Mouse (Mus musculus) spleen, adult 2 months (tissue): ENCODE measurements at regions not wholly inside any gene's neighbourhood (a gene's known extent, or its start where the extent isn't known, plus 50 kb on each side); places are given as distances from the start of the nearest gene placed in this dataset.

Source experiments
- DNase-seq, 2 experiments: peaks; one replicate each; pipeline versions ENCODE4 v3.0.0 to v3.0.0-alpha.2; 2012 to 2021; ENCODE audit warnings: low spot score in 2 of 2, low read depth in 1 of 2
- H3K27ac ChIP-seq: fragments of 200-500 bp; 2 replicates; pipeline ENCODE4 v1.5.1; 2012; ENCODE audit warnings: low read length, inconsistent platforms; ENCODE audit not compliant: insufficient read depth
- H3K27me3 ChIP-seq: fragments of 200-500 bp; 2 replicates; pipeline ENCODE4 v1.6.1; 2012; ENCODE audit warnings: mild to moderate bottlenecking, moderate library complexity, low read length, inconsistent platforms; ENCODE audit not compliant: control insufficient read depth, insufficient read depth
- H3K36me3 ChIP-seq: fragments of 200-500 bp; 2 replicates; pipeline ENCODE4 v1.6.1; 2012; ENCODE audit warnings: mild to moderate bottlenecking, low read length, inconsistent platforms; ENCODE audit not compliant: control insufficient read depth, insufficient read depth
- H3K4me1 ChIP-seq: fragments of 200-500 bp; 2 replicates; pipeline ENCODE4 v1.6.1; 2011; ENCODE audit warnings: inconsistent platforms; ENCODE audit not compliant: control insufficient read depth, insufficient read depth, insufficient read length
- H3K4me3 ChIP-seq: fragments of 200-500 bp; 2 replicates; pipeline ENCODE4 v1.5.1; 2011; ENCODE audit warnings: mild to moderate bottlenecking, inconsistent platforms; ENCODE audit not compliant: insufficient read depth, insufficient read length; ENCODE audit errors: extremely low read depth
- CTCF ChIP-seq: fragments of 200-500 bp; IDR thresholded peaks from 2 replicates; pipeline ENCODE4 v1.5.1; 2011; ENCODE audit warnings: mild to moderate bottlenecking, inconsistent platforms; ENCODE audit not compliant: insufficient read depth, insufficient read length, insufficient replicate concordance; ENCODE audit errors: extremely low read depth
- POLR2A ChIP-seq: fragments of 200-500 bp; IDR thresholded peaks from 2 replicates; pipeline ENCODE4 v1.6.1; 2011; ENCODE audit warnings: low read depth, low read length, inconsistent platforms
- WGBS: fragments of 180-500 bp; shearing (Covaris S2); methylation state at CpG from one replicate; pipeline ENCODE4 v1.1.7; 2018; 5-methylcytosine and 5-hydroxymethylcytosine counted together

GRCm38 (mm10) chr6:58752496-58752895 lies 78.8 kb upstream of the Herc3 start:
- Histone ChIP-seq H3K27me3 (no peaks in the 10 kb centered on the region), H3K4me1 (no peaks in the 10 kb centered on the region), H3K4me3 (no peak overlapping the region), H3K36me3 (no peaks in the 10 kb centered on the region), H3K27ac (no peak overlapping the region)
- DNase-seq: no peak
- 95% methylated on average over 4 of the region's 4 CpGs for WGBS
- TF ChIP-seq POLR2A: no peak
- no peak for TF ChIP-seq CTCF

DNA sequence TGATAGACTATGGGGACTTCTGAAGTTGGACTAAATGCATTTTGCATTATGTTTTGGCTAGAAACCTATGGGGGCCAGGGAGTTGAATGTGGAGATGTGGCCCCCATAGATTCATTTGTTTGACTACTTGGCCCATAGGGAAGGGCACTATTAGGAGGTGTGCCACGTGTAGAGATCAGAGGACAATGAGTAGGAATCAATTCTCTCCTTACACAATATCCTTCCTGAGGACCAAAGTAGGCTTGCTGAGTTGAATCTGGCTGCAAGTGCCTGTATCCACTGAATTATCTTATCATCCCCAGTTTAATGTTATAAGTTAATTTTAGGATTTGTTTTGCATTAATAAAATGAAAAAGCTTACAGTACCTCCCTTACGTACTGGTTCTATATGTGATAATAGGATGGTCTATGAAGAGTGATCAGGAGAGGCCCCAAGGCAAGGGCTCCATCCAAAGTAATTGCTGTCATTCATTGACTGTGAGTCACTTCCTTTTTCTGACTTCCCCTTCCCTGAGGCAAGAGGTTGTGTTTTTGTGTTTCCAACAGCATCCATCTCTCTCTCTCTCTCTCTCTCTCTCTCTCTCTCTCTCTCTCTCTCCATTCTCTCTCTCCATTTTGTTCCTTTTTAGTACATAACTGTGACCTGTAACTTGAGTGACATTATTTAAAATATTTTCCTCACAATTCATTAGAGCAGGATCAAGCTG lies 74.8 kb upstream of the Herc3 start:
- no peaks in the 10 kb centered on the region for H3K36me3 ChIP-seq
- no peak for DNase-seq
- 57% methylated on average over 2 of the region's 2 CpGs for WGBS
- H3K27me3 ChIP-seq: no peaks in the 10 kb centered on the region
- TF ChIP-seq CTCF (no peak), POLR2A (no peak)
- no peak overlapping the region for H3K4me3 ChIP-seq
- no peak overlapping the region for H3K27ac ChIP-seq
- H3K4me1 ChIP-seq: no peaks in the 10 kb centered on the region

- H3K27me3 ChIP-seq: no peaks in the 10 kb centered on the region
- WGBS: 79% methylated on average over 4 of the region's 4 CpGs
- no peak for DNase-seq
- H3K36me3 ChIP-seq: no peaks in the 10 kb centered on the region
- no peaks in the 10 kb centered on the region for H3K4me1 ChIP-seq
- H3K4me3 ChIP-seq: no peak overlapping the region
- no peak overlapping the region for H3K27ac ChIP-seq
- TF ChIP-seq POLR2A: no peak
- TF ChIP-seq CTCF: no peak
These were observed 73.9 kb upstream of the Herc3 start for GRCm38 (mm10) chr6:58757339-58757738.

DNA sequence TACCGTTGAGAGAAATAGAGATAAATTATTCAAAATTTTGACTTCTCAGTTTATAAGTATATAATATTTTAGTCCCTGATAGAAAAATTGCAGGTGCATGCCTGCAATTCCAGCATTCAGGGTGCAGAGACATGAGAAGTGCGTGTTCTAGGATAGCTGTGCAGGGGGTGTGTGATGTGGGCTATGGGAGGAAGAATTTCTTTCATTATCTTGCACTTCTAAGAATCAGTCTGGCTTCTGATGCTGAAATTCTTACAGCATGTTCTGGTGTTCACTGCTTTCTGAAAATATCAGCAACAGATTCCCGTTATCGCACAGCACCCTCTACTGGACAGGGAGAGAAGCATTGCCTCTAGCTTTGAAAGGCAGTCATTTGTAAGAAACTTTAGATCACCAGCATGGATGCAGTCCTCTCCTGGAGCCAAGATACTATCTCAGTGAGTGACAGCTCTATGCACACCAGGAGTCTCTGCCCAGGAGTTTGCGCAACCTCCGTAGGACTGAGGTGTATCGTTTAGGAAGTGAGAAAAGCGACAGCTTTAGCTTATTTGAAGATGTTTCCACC lies 60.5 kb upstream of the Herc3 start:
- TF ChIP-seq CTCF (peak; percentile 39; the same call in 1 of the 2 replicates), POLR2A (no peak)
- Histone ChIP-seq H3K4me1 (no peaks in the 10 kb centered on the region), H3K27me3 (no peaks in the 10 kb centered on the region), H3K4me3 (no peak overlapping the region), H3K27ac (no peak overlapping the region), H3K36me3 (no peaks in the 10 kb centered on the region)
- 26% methylated on average over 8 of the region's 8 CpGs for WGBS
- DNase-seq: peak; percentile 28 to 35

GRCm38 (mm10) chr6:58772014-58772413 lies 59.3 kb upstream of the Herc3 start:
- no peak for TF ChIP-seq POLR2A
- TF ChIP-seq CTCF: no peak
- no peak for DNase-seq
- no peaks in the 10 kb centered on the region for H3K36me3 ChIP-seq
- H3K27ac ChIP-seq: no peak overlapping the region
- H3K27me3 ChIP-seq: no peaks in the 10 kb centered on the region
- no peaks in the 10 kb centered on the region for H3K4me1 ChIP-seq
- H3K4me3 ChIP-seq: no peak overlapping the region
- WGBS: 2% methylated on average over 1 of the region's 1 CpGs
